Mouse (Mus musculus) mature B cell (primary cell): ENCODE measurements around the gene Mettl25.

Source experiments
- in situ Hi-C: fragments of 300-500 bp; cut with MboI; formaldehyde crosslinking; loops from 2 replicates; pipeline ENCODE4 v1.14.3; 2019

Gene Mettl25

DNA sequence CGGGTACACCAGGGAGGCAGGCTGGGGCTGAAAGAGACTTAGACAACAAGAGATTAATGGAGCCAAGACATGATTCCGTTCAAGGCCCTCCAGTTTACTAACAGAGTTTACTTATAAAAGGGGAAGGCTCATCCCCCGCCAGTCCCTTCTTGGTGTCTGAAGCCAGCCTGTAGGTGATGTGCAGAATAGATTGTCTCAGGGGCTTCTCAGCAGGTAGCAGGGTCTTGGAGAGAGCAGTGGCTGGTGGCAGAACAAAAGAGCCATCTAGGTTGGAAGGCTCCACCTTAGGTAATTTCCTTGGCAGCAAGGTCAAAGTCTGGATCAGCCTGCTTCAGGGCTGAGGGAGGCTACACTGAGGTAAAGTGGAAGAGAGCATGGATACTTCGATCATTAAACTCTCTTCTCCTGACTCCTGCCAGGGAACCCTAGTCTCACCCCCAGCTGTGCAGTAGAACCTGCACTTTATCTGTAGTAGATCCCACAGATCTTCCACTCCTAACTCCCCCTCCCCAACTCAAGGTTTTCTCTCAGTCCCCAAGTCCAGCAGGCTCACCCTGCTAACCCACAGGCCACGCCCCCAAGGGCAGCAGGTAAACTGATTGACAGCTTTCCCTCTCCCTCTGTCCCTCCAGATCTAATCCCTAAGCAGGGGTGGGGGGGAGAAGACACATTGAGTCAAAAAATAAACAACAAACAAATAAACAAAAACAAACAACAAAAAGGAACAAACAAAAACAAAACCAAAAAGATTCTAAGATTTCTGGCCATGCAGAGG lies 87.2 kb downstream of the Mettl25 start:
- in situ Hi-C loops, result no loop called here

DNA sequence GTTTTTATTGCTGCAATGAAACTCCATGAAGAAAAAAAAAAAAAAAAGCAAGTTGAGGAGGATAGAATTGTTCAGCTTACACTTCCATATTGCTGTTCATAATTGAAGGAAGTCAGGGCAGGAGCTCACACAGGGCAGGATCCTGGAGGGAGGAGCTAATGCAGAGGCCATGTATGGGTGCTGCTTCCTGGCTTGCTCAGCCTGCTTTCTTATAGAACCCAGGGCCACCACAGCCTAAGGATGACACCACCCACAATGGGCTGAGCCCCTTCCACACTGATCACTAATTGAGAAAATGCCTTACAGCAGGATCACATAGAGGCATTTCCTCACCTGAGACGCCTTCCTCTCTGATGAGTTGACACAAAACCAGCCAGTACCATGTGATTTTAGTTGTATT lies 95.2 kb downstream of the Mettl25 start:
- in situ Hi-C loops, result no loop called here

- in situ Hi-C loops, result no loop called here
Observed at GRCm38 (mm10) chr10:105741736-105742135, 99.4 kb downstream of the Mettl25 start.

GRCm38 (mm10) chr10:105738942-105739341 lies 102.2 kb downstream of the Mettl25 start:
- in situ Hi-C loops, result no loop called here

DNA sequence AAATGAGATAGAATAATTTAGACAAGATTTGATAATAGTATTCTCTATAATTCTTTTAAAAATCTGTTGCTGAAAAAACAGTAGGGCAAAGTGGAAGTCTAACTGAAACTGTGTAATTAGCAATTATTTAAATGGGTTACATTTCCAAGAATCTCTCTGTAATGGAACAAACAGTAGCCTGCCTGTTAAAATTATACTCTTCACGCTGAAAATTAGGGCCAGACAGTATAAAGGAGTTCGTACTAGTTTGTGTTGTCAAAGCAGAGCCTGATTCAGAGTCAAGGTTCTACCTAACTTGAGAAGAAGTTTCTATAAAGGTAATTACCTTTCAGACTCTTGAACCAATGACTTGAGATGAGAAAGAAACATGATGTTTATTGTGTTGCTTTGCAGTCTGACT lies 113.4 kb downstream of the Mettl25 start:
- in situ Hi-C loops, result no loop called here

DNA sequence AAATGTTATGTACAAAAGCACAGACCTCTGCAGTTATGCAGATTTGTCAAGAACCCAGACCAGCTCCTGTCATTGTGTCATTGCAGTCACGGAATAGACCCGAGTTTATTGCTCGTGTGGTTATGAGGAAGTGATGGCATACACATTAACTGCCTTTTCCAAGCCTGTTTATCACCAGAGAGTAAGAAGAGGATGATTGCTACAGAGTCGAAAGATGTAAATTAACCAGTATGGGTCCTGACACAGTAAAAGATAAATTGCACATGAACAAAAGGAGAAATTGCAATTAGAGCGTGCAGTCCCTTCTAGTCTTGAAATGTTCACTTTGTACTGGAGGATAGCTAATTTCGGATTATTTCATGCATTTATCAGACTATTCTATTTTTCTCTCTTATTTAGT lies 113.8 kb downstream of the Mettl25 start:
- in situ Hi-C loops, result no loop called here

GRCm38 (mm10) chr10:105714844-105715243 lies 126.3 kb downstream of the Mettl25 start:
- in situ Hi-C loops, result no loop called here

- in situ Hi-C loops, result no loop called here
Observed at GRCm38 (mm10) chr10:105714366-105714765, 126.8 kb downstream of the Mettl25 start.

DNA sequence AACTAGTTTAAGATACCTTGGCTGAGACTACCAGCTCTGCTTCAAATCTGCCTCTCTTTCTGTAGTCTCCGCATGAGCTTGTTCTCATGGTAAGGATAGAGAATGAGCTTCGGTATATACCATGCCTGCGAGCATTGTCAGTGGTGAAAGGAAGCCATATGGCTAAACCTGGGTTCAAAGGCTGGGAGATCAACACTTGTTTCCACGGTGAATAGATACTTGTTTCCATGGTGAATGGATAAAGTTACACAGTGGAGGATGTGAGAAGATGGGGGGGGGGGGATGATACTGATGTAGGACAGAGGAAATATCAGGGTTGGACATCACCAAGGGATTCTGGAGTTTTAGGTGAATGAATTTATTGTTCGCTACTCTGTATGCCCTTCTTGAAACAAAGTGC lies 128.0 kb downstream of the Mettl25 start:
- in situ Hi-C loops, result no loop called here
